Mouse (Mus musculus) liver, embryonic 14.5 days (tissue): ENCODE results near the gene Neto2. TPM values are rescaled to one million over a fixed set of nuclear protein-coding genes. Genes with fewer than 3 reads are reported as not detected.
A peak's percentile ranks its signal among the peaks of the same experiment; 100 is the strongest.

Source experiments
- ATAC-seq: fragments of 200-750 bp; cut with Nextera tagmentation; 2 replicates; pipeline ENCODE4 v1.8.0; 2017; ENCODE audit warnings: moderate number of reproducible peaks, mild to moderate bottlenecking, moderate library complexity; ENCODE audit not compliant: insufficient read depth
- DNase-seq, 3 experiments: peaks; one replicate each; pipeline ENCODE4 v3.0.0-alpha.2; 2012 to 2013; ENCODE audit warnings: low read depth in 3 of 3, low spot score in 3 of 3
- H3K27ac ChIP-seq: fragments of 300-500 bp; sonication (generic); 2 replicates; pipeline ENCODE4 v1.5.1; 2014; ENCODE audit warnings: moderate library complexity, mild to moderate bottlenecking, control low read depth, inconsistent platforms
- H3K27me3 ChIP-seq: fragments of 300-500 bp; sonication (generic); 2 replicates; pipeline ENCODE4 v1.6.1; 2014; ENCODE audit warnings: mild to moderate bottlenecking, low read length, moderate library complexity; ENCODE audit not compliant: control insufficient read depth, insufficient read depth
- H3K36me3 ChIP-seq: fragments of 300-500 bp; sonication (generic); replicated peaks from 2 replicates; pipeline ENCODE4 v1.6.1; 2014; ENCODE audit warnings: low read depth; ENCODE audit not compliant: control insufficient read depth, insufficient read depth
- H3K4me1 ChIP-seq, 2 experiments: fragments of 200-500 bp in 1 of 2; fragments of 300-500 bp in 1 of 2; sonication (generic) in 1 of 2; replicated peaks; 2 replicates each; pipeline ENCODE4 v1.6.1; 2012 to 2014; ENCODE audit warnings: antibody characterized with exemption in 1 of 2, inconsistent platforms in 1 of 2, low read length in 1 of 2; ENCODE audit not compliant: control insufficient read depth in 2 of 2, insufficient read depth in 2 of 2
- H3K4me2 ChIP-seq: fragments of 300-500 bp; sonication (generic); 2 replicates; pipeline ENCODE4 v1.6.1; 2014; ENCODE audit warnings: low read depth, mild to moderate bottlenecking, control low read depth, moderate library complexity
- H3K4me3 ChIP-seq, 2 experiments: fragments of 200-500 bp in 1 of 2; fragments of 300-500 bp in 1 of 2; sonication (generic) in 1 of 2; 2 replicates each; pipeline ENCODE4 v1.5.1; 2012 to 2014; ENCODE audit warnings: low read depth in 2 of 2, low read length in 2 of 2, mild to moderate bottlenecking in 2 of 2, control low read depth in 1 of 2, inconsistent platforms in 1 of 2, moderate library complexity in 1 of 2; ENCODE audit not compliant: insufficient read depth in 1 of 2
- H3K9ac ChIP-seq: fragments of 300-500 bp; sonication (generic); replicated peaks from 2 replicates; pipeline ENCODE4 v1.6.1; 2014; ENCODE audit warnings: mild to moderate bottlenecking, control low read depth, moderate library complexity
- H3K9me3 ChIP-seq: fragments of 300-500 bp; sonication (generic); 2 replicates; pipeline ENCODE4 v1.6.1; 2016; ENCODE audit warnings: low read length, mixed read lengths; ENCODE audit not compliant: control insufficient read depth
- CTCF ChIP-seq: IDR thresholded peaks from 2 replicates; pipeline ENCODE4 v1.5.1; 2016; ENCODE audit warnings: antibody characterized with exemption, low read depth, control low read depth
- EP300 ChIP-seq: IDR thresholded peaks from 2 replicates; pipeline ENCODE4 v1.6.1; 2016; ENCODE audit warnings: antibody characterized with exemption, low read depth
- WGBS: fragments of 180-500 bp; shearing (Covaris S2); extraction: QIAGEN DNeasy Blood & Tissue Kit; methylation state at CpG from one replicate; pipeline ENCODE4 v1.1.7; 2014; ENCODE audit not compliant: insufficient replicate concordance; 5-methylcytosine and 5-hydroxymethylcytosine counted together
- polyA plus RNA-seq, 2 experiments: library from polyadenylated mRNA; depleted of rRNA in 1 of 2; stranded (reverse) in 1 of 2; unstranded in 1 of 2; fragments of >200 nt; fragmentation: Nextera tagmentation in 1 of 2; extraction: Ambion mirVana in 1 of 2; gene quantifications; 2 replicates each; pipeline versions ENCODE4 v1.2.1 to v1.2.3; 2012 to 2014

The Neto2 gene
- polyA plus RNA-seq, 2 experiments: 0.56 to 1.5 TPM

DNA sequence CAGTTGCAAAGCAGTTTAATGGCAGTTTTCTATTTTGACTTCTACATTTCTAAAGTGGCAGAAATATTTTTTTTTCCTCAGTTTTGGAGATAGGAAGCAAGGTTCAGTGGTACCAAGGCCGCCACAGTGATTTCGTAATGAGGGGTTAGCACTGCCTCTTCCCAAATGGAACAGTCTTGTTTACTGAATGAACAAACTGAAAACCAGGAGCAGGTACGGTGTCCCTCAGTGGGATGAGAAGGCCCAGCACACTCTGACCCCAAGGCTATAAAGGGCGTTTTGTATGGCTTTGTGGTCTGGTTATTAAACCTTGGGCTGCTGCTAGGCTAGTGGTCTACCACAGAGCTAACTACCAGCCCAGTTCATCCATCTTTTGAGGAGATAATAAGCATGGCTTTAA is 96.5 kb downstream of the Neto2 start:
- no peaks in the 10 kb centered on the region for H3K27me3 ChIP-seq
- ATAC-seq: peak; percentile 33; the same call in 1 of the 2 replicates
- H3K4me2 ChIP-seq: no peak overlapping the region
- no peak overlapping the region for H3K4me3 ChIP-seq
- no peak overlapping the region for H3K9ac ChIP-seq
- no peaks in the 10 kb centered on the region for H3K9me3 ChIP-seq
- no peaks in the 10 kb centered on the region for H3K36me3 ChIP-seq
- WGBS: 45% methylated on average over 4 of the region's 4 CpGs
- H3K27ac ChIP-seq: no peak overlapping the region
- TF ChIP-seq CTCF (no peak), EP300 (no peak)
- DNase-seq: peak in 2 of 3 experiments; percentile 16 to 18
- H3K4me1 ChIP-seq: no peaks in the 10 kb centered on the region; a peak in 1 of 4 replicates

DNA sequence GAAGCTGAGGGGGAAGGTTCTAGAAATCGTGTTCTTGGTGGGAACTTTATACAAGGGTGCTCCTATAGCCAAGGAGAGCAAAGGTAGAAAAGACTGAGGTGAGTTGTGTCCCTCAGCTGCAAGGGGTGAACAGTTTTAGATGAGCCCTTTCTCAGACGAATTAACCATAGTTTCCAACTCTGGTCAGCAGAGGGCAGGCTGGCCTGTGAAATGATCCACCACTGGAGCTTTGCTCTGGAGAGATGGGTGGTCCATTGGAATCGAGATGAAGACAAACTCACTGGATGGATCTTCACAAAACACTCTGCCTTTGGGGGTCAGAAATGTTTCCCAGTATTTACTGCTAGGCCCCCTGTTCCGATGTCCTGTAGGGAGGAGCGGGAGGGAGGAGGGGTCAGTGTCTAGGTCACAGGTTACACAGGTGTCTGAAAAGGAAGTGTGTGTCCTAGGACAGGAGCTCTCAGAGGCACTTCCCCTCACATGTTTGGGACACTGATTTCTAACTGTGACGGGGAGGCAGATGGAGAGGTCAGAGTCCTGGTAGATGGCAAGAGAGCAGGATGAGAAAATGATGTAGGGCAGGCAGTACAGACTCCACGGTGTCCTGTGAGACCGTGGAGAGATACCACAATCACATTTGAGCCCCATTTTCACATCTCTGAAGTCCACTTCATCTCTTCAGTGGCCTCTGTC is 97.4 kb downstream of the Neto2 start:
- WGBS: 30% methylated on average over 8 of the region's 8 CpGs
- Histone ChIP-seq H3K4me2 (no peak overlapping the region), H3K9me3 (no peaks in the 10 kb centered on the region), H3K36me3 (no peaks in the 10 kb centered on the region), H3K27ac (no peak overlapping the region), H3K27me3 (no peaks in the 10 kb centered on the region), H3K4me1 (no peaks in the 10 kb centered on the region; a peak in 1 of 4 replicates), H3K4me3 (no peak overlapping the region), H3K9ac (no peak overlapping the region)
- no peak for ATAC-seq
- TF ChIP-seq CTCF: peak; percentile 59
- no peak for TF ChIP-seq EP300
- DNase-seq: no peak

DNA sequence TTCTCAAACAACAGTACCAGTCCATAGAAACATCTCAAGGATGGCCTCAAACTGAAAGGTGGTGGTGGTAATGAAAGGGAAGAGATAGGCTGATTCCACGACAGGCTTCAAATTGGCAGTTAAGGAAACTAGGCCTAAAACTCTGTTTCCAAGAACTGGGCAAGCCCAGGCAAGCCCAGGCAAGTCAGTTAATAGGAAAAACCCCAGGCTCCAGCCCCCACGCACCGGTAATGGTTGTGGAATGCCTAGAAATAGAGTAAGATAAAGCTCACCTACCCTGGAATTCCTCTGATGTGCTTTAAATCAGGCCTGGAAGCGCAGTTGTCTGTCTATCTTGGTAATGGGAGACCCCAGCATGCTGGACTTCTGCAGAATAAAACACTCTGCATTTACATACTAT is 98.0 kb downstream of the Neto2 start:
- Histone ChIP-seq H3K9ac (no peak overlapping the region), H3K9me3 (no peaks in the 10 kb centered on the region), H3K4me2 (no peak overlapping the region), H3K27ac (no peak overlapping the region), H3K36me3 (no peaks in the 10 kb centered on the region), H3K4me1 (no peaks in the 10 kb centered on the region; a peak in 1 of 4 replicates), H3K27me3 (no peaks in the 10 kb centered on the region), H3K4me3 (no peak overlapping the region)
- ATAC-seq (no peak), DNase-seq (no peak)
- WGBS: 59% methylated on average over 4 of the region's 4 CpGs
- TF ChIP-seq CTCF: no peak
- TF ChIP-seq EP300: no peak

DNA sequence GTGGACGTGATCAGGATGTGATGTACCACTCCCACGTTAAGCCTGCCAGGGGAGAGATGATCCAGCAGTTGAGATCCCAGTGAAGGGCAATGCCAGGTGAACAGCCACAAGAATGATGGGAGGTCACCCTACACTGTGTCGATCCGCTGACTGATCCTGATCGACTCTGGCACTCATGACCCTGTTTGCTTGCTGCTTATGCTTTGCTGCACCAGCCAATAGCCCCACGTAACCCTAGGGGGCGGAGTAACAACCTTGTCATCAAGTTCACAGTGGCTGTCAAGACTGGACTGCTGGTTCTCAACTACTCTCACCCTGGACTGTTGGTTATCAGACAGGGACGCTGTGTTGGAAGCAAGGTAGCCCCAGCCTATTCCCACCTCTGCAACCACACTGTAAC is 99.0 kb downstream of the Neto2 start:
- WGBS: 53% methylated on average over 8 of the region's 8 CpGs
- H3K36me3 ChIP-seq: no peaks in the 10 kb centered on the region
- H3K9me3 ChIP-seq: no peaks in the 10 kb centered on the region
- ATAC-seq: no peak
- no peak overlapping the region for H3K9ac ChIP-seq
- H3K27ac ChIP-seq: no peak overlapping the region
- TF ChIP-seq CTCF (no peak), EP300 (no peak)
- no peak overlapping the region for H3K4me2 ChIP-seq
- no peaks in the 10 kb centered on the region for H3K27me3 ChIP-seq
- no peaks in the 10 kb centered on the region; a peak in 1 of 4 replicates for H3K4me1 ChIP-seq
- DNase-seq: no peak
- H3K4me3 ChIP-seq: no peak overlapping the region

DNA sequence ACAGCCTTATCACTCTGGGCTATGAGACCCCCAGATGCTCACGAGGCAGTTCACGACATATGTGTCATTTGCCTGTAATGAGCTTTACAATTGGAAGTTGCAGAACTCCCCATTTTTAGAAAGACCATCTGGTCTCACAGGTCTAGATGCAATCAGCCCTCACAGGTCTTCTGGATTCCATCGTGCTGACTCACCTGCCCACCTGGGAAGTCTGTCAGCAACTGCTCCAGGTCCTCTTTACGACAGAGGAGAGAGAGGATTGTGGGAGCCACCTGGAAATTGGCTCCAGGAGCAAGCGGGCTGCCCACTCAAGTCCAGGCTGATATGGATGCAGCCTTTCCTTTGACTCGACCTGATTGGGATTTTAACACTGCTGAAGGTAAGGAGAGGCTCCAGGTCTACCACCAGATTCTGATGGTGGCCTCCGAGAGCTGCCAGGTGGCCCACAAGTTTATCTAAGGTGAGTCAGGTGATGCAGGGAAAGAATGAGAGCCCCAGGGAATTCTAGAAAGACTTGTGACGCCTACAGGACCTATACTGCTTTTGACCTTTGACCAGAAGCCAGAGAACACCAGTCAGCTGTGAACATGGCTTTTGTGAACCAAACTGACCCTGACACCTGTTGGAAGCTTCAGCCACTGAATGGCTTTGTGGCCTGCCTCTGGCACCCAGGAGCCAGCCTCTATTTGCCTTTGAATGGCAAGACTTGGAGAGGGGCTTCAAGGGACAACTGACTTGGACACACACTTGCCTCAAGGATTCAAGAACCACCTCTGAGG is 103.1 kb downstream of the Neto2 start:
- Histone ChIP-seq H3K27ac (no peak overlapping the region), H3K27me3 (no peaks in the 10 kb centered on the region), H3K36me3 (no peaks in the 10 kb centered on the region), H3K4me1 (peaks cover 0 to 2% of the 10 kb centered on the region in 2 experiments; a peak in 2 of 4 replicates), H3K9ac (no peak overlapping the region), H3K4me3 (no peak overlapping the region), H3K9me3 (no peaks in the 10 kb centered on the region), H3K4me2 (no peak overlapping the region)
- no peak for TF ChIP-seq CTCF
- TF ChIP-seq EP300: no peak
- 43% methylated on average over 8 of the region's 8 CpGs for WGBS
- DNase-seq (no peak), ATAC-seq (no peak)
